Mouse (Mus musculus) brain, embryonic 18.5 days (tissue): ENCODE measurements around the gene Kdm2a.
"Not testable (repeated sequence)": the region's sequence is repeated elsewhere in the genome, so short reads cannot be mapped to it uniquely, and the experiment has no call there.

ENCODE experiments used
- DNase-seq: peaks from one replicate; pipeline ENCODE4 v3.0.0-alpha.2; 2012; ENCODE audit warnings: low read depth, low spot score

Gene Kdm2a

GRCm38 (mm10) chr19:4417183-4417582, 19.1 kb upstream of the Kdm2a start:
- DNase-seq, result no peak

- no peak for DNase-seq
Measured at GRCm38 (mm10) chr19:4414631-4415030, 16.5 kb upstream of the Kdm2a start.

DNA sequence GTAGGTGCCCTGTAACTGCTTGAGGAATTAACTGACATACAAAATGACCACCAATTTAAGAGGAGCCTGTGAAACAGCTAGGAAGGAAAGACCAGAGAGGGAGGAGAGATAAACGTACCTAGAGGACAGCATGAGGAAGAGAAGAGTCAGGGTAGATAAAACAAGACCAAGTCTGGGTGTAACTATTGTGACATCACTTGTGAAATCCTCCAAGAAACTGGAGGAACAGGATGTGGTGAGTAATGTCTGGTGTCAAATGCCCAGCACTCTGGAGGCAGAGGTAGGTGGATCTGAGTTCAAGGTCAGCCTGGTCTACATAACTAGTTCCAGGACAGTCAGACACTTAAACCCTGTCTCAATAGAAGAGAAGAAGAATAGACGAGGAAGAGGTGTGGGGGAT, 11.0 kb upstream of the Kdm2a start:
- DNase-seq, result no peak

GRCm38 (mm10) chr19:4404840-4405239, 6.8 kb upstream of the Kdm2a start:
- DNase-seq, result no peak

DNA sequence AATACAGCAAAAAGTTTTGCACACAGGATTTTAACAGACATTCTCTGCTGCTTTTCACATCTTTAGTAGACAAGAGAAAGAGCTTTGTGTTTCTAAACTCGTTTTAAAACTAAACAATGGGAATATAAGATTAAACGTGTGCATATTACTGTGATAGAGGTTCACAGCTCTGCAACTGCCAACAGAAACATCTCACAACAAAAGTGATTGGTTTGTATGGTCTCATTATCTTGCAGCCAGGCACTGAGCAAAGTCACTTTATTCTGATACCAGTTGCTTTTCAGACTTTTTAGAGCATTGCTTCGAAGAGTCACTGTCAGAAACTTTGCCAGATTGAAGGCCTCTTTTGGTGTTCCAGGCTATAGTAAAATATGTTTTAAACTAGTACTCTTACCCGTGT, 874 bp upstream of the Kdm2a start:
- DNase-seq, result no peak

DNA sequence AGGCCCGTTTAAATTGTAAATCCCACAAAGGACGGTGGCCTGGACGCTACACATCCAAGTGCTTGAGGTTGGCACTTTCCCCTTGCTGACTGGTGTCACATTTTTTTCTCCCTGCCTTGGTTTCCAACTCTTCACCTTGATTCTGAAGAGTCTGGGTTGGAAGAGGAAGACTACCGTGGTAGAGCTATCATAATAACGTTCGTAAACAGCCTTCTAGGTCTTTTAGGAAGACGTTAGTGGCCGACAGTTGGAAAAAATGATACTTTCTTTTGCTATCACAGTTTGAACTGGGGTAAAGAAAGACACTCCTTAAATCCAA, 504 bp upstream of the Kdm2a start:
- no peak for DNase-seq

DNA sequence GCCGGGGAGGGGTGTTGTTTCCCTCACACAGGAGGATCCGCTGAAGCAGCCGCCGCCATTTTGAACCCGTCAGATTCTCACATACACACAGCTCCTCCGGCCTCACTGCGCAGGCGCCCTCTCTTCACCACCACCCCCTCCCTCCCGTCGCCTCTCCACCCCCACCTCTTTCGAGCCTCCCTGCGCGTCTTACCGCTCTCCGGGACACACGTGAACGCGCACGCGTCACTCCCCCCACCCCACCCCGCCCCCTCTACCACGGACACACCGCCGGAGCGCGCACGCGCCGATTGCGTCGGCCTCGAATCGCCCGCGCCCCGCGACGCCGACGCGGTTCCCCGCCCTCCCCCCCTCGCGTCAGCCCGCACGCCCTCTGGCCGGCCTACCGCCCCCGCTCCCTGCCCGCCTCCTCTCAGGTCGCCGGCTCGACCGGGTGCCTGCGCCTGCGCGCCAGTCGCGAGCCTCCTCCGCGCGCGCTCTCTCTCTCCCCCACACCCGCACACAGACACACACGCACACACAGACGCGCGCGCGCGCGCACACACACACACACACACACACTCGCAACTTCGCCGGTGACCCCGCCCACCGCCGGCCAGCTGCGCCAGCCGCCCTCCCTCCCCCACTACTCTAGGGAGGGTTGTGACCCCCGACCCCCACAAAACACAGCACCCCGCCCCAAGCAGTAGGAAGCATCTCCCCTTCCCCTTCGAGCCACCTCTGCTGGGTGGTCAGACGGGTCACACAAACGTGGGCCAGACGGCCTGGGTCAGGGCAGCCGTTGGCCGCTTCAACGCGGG, 887 bp downstream of the Kdm2a start:
- DNase-seq, result peak; percentile 97

DNA sequence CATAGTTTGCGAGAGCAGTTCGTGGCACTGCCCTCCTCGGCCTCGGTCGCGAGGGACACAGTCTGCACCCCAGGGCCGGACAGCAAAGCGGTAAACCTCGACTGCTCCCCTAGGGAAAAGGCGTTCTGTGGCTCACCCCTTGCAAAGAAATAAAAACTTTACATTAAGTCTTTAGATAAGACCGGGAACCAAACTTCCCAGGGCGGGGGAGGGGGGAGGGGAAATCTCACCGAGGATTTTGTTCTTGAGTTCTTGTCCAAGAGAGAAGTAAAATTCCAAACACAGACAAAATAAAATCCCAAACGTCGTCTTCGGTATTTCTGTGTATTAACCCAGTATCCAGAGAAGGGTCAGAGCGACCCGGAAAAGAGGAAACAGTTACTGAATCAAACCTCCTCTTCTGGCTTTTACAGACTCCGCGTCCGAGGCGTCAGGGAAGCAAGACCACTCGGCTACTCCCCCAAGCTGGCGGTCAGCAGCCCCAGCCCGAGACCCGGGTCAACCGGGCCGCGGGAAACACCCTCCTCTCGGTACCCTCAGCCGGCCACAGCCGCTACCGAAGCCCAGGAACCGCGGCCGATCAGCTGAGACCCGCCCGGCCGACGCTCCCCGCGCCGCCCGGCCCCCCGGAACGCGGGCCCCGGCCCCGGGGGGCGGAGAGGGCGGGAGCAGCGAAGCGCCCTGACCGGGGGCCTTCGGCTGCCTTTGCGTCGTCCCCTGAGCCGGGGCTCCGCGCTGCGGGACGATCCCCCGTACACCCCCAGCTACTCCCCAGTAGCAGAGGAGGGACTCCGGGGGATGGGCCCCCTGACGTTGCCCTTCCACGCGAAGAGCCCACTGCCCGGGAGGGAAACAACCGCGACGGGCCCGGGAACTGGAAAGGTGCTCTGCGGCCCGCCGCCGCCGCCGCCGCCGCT, 1.7 kb downstream of the Kdm2a start:
- no peak for DNase-seq

DNA sequence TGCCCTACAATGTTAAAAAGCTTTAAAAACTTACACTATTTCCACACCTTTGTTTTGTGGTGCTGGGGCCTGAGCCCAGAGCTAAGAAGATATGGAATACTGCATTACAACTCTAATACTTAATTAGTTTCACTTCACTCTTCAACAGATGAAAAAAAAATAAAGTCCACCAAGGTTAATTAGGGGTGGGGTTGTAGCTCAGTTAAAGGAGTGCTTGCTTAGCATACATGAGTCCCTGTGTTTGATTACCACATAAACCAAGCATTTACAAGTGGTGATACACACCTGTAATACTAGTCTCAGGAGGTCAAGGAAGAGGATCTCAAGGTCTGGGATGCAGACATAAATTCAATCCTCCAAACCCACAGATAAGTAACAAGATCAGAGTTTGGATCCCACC, 10.8 kb downstream of the Kdm2a start:
- DNase-seq, result no peak

GRCm38 (mm10) chr19:4385026-4385425, 13.1 kb downstream of the Kdm2a start:
- DNase-seq, result no peak

DNA sequence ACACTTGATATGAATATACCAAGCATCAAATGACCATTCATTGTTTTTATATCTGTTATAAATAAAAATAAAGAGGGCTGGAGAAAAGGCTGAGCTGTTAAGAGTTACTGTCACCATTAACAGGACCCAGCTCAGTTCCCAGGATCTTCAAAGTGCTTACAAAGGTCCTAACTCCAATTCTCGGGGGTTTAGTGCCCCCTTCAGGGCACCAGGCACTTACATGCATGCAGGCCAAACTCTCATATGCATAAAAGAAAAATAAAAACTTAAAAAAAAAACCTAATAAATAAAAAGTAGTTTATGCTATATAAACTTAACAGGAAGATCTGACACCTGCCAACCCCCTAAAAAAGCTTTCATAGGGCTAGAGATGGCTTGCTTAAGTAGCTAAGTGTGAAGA, 13.8 kb downstream of the Kdm2a start:
- no peak for DNase-seq

- DNase-seq, result no peak
Measured at GRCm38 (mm10) chr19:4383306-4383705, 14.8 kb downstream of the Kdm2a start.

GRCm38 (mm10) chr19:4382303-4382702, 15.8 kb downstream of the Kdm2a start:
- DNase-seq, result not testable (repeated sequence)

DNA sequence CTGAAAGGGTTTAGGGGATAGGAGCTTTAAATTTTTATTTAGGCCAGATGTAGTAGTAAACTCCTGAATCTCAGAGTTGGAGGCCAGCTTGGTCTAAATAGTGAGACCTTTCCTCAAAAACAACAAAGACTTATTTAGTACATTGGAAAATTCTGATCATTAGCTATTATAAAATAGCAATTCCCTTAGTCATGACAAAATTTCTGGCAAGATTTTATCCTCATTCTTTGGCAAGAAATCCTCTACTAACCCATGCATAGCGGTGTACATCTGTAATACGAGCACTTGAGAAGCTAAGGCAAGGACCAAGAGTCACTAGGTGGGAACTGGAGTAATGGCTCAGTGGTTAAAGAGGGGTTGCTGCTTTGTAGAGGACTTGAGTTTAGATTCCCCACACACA, 27.4 kb downstream of the Kdm2a start:
- no peak for DNase-seq

DNA sequence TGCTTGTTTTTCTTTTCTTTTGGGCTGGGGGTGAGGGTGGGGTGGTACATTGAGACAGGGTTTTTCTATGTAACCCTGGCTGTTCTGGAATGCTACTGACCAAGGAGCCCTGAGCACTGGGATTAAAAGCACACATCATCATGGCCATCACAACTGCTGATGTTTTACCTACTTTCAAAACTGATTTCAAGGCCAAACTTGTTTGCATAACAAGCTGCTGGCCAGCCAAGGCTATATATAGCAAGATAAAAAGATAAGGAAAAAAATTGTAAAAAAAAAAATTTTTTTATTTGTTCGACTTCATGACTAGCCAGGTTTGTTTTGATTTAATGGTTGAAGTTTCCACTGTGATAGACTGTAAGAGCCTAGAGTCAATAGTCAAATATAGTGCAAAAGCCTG, 27.8 kb downstream of the Kdm2a start:
- DNase-seq, result no peak

DNA sequence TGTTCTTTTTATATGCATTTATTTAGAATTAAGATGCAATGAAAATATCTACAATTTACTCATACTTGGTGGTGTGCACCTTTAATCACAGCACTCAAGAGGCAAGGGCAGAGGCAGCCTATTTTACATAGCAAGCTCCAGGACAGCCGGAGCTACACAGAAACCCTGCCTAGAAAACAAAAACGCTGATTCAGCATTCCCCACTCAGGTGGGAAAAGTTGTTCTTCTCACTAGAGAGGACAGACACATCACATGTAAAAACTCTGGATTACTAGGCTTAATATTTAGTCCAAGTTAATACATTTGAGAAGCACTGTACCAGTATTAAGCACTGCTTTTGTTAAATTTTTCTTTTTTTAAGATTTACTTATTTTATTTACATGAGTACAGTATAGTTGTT, 48.6 kb downstream of the Kdm2a start:
- no peak for DNase-seq

DNA sequence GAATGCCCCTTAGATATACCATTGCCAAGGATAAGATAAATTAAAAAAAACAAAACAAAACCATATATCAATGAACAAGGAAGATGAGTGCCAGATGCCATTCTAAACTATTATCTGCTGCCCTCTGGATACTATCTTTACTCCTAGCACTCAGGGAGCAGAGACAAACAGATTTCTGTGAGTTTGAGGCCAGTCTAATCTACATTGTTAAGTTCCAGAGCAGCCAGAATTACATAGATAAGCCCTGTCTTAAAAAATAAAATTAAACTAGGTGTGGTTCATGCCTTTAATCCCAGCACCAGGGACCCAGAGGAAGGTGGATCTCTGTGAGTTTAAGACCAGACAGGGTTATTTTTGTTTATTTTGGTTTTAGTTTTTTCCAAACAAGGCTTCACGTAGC, 51.6 kb downstream of the Kdm2a start:
- DNase-seq, result no peak

- DNase-seq, result no peak
Measured at GRCm38 (mm10) chr19:4338162-4338561, 59.9 kb downstream of the Kdm2a start.

- DNase-seq, result peak; percentile 86
Measured at GRCm38 (mm10) chr19:4333791-4334190, 64.3 kb downstream of the Kdm2a start.

DNA sequence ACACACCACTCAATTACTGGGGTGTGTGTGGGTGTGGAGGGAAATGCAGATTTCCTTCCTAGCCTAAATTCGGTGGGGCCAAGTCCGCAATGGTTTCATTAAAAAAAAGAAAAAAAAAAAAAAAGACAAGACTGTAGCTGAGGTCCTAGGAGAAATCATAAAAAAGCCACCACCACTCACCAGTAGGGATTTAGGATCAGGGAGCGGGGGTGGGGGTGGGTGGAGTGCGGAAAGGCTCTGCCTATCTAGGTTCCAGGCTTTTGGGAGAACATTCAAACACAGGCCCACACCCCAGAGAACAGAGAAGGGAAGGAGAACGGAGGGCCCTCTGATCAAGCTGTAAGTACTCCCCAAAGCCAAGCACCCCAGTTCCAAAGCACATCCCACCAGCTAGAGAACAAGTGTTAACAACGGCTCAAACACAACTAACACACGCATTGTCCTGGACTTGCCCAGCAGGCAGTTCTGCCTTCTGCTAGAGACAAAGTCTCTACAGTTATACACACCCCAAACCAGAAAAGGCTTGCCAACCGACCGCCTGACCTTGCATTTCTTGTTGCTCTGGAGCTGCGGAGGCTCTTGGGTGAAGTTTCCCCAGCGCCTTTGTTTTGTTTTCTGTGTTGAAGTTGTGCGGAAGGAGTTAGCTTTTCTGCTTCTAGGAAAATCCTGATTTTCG, 64.8 kb downstream of the Kdm2a start:
- DNase-seq, result no peak

DNA sequence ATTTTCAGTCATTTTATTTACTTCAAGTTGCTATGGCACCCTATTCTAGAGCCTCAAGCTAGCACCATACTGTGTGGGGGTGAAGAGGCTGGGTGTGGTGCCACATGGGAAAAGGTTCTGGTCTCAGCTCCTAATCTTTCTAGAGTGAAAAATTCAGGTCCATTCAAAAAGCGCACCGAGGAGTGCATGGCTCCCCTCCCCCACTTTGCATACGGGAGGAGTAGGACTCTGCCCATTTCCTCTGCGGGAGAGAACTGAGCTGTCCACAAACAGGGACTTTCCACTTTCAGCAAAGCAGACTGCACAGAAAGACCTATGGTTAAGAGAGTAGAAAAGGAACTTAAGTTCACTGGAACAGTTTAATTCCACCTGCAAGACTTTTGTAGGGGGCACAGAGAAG, 65.4 kb downstream of the Kdm2a start:
- DNase-seq, result no peak

DNA sequence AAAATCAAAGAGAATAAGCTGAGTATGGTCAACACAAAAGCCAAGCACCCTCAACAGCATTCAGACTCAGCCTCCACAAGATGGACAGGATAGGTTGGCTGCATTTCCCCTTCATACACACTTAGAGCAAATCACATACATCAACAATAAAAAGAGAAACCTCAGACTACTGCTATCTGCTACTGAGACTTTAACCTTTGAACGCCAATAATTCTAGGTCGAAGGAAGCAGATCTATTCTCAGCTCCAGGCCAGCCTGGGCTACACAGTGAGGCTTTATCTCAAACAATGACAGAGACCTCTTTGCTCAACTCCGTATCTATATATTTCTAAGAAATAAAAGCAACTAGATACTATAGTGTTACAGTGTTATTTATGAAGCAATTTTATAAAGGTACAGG, 66.8 kb downstream of the Kdm2a start:
- no peak for DNase-seq
